Mouse (Mus musculus) telencephalon, adult 2 months (tissue): ENCODE data around the gene Tnf.

Source experiments
- DNase-seq: peaks from one replicate; pipeline ENCODE4 v3.0.0-alpha.2; 2011; ENCODE audit warnings: low read depth, low spot score

The Tnf gene

DNA sequence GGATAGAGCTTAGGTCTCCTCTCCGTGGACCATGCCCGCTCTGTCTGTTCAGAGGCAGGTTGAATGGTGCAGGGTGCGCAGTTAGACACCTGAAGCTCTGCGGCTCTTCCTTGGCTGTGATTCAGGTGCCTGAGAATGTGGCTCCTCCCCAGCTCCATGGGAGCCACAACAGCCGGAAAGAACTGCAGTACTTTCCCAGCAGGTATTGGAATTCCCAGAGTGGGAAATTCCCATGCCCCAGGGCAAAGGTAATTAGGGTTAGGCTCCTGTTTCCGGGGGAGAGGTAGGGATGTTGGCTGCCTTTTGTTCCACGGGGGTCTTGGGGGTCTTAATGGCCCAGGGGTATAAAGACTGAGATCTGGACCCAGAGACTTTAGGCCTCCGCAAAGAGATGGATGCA is 2.9 kb downstream of the Tnf start:
- no peak for DNase-seq

DNA sequence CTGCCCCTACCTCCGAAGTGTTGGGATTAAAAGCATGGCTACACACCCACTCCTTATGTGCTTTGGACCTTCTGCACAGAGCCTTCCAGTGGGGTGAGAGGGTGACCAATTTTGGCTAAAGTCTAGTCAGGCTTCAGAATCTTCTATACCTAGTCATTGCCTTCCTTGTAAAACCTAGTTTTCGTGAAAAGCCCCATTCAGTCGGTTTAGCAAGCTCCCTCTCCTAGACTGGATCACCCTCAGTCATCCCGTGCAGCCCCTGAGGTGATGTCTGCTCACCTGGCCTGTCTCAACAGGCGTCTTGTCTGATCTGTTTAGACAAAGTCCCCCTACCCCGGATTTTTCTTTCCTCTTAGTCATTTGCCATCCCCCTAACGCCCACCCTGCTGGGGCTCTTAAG is 3.8 kb downstream of the Tnf start:
- no peak for DNase-seq

DNA sequence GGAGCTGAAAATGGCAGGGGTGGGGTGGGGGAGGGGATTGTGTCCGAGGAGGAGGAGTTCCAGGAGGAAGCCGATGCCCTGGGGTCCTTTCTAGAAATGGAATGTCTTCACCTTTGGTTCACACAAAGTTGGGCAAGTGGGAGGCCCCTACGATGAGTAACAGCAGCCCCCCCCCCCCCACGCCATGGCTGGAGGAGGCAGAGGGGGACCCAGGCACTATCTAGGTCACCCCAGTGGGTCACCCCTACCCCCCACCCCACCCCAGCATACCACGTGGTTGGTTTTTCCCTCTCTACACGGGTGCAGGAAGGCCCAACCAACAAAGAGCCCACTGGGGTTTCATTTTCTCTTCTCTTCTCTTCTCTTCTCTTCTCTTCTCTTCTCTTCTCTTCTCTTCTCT is 4.7 kb downstream of the Tnf start:
- DNase-seq = no peak

DNA sequence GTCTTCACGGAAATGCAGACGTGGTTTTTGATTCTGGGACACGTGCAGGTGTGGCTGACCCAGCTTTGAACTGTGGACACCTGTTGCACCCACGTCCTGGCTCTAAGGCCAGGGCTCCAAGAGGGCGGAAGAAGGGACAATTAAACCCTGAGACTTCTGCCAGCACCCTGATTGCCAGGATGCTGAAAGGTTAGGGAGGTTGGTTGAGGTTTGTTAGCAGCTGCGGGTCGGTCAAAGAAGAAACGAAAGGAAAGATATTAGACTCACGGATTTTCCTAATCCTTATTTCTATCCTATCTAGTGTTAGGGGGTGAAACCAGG is 5.5 kb downstream of the Tnf start:
- no peak for DNase-seq

DNA sequence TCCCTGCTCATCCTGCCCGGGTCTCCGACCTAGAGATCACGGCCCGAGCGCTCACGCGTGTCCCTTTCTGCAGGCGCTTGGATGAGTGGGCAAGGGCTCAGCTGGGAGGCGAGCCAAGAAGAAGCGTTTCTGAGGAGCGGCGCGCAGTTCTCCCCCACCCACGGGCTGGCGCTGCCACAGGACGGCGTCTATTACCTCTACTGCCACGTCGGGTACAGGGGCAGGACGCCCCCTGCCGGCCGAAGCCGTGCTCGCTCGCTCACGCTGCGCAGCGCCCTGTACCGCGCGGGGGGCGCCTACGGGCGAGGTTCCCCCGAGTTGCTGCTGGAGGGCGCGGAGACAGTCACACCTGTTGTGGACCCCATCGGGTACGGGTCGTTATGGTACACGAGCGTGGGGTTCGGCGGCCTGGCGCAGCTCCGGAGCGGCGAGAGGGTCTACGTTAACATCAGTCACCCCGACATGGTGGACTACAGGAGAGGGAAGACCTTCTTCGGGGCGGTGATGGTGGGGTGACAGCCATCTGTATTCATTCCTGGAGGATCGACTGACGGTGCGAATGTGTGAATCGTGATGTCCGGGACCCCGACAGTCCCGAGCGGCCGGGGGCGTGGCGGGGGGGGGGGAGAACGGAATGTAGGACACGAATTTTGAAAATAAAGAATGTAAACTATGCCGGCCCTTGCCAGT is 6.0 kb downstream of the Tnf start:
- DNase-seq = no peak

DNA sequence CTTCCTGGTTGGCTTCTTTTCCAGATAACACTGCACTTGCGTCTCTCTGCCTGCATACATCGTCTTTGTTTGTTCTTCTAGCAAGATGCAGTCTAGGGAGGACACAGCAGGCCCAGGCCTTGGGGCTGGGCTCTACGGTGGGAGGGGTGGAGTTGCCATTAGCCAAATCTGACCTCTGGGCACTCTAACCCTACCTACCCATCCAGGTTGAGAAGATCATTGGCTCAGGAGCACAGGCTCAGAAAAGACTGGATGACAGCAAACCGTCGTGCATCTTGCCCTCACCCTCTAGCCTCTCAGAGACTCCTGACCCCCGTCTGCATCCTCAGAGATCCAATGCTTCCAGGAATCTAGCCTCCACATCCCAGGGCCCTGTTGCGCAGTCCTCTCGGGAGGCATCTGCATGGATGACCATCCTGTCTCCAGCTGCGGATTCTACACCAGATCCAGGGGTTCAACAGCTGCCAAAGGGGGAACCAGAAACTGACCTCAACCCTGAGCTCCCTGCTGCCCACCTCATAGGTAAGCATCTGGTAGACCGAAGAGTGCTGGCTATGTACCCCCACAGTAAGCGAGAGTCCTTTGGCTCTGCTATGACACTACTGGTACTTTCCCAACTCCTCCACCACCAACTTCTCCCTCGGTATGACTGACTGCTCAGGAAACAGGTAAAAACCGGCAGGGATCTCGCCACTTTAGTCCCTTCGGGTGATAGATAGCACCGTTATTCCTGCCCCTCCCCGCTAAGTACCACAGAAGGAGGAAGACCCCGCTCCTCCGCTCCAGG is 6.8 kb downstream of the Tnf start:
- no peak for DNase-seq

DNA sequence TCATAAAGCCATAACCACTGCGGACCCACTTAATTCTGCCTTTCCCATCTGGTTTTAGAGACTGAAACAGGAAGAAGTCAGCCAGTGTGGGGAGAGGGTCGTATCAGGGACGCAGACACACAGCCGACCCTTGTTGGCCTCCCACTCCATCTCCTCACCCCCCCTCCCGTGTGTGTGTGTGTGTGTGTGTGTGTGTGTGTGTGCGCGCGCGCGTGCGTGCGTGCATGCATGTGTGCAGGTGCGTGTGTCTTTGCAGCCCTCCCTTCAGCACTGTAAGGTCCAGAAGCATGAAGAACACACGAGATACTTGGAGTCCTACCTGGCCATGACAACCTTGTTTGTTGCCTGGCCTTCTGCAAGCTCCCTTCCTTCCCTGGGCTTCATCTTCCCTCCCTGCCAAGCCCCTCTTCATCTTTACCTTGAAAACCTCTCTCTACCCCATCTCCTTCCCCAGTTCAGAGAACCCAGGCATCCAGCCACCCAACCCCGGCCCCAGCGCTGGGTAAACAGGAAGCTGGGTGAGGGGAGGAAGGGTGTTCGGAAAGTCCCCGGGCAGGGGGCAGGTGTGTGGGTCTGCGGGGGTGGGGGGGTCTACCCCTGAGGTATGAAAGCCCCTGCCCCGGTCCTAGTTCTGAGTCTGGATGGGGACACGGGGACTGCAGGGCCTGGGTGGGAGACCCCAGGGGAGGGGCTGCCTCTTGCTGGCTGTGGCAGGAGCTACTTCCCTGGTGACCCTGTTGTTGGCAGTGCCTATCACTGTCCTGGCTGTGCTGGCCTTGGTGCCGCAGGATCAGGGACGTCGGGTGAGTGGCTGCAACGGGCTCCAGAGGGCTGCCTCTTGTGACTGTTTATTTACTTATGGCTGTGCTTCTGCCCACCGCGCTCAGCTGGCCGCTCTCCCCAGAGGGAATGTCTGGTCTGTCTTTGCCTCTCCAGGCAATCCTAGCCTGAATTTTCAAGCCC is 7.6 kb downstream of the Tnf start, which contains the start of gene Ltb:
Gene Ltb (plus strand): TSS at position 559 of the 963 bp plus-strand sequence.
- no peak for DNase-seq

DNA sequence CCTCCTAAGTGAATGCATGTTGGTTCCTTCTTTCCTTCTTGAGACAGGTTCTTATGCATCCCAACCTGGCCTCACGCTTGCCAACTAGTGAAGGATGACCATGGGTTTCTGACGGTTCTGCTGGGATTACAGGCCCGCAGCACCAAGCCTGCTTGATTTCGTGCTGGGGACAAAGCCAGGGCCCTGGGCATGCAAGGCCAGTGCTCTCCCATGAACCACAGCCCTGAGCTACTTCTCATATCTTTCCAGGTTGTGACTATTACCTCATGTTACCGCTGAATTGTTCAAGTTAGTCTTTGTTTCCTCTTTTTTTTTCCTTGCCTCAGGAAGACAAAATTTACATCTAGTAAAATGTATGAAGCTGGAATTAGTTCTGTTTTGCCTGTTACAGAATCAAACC is 8.9 kb downstream of the Tnf start:
- DNase-seq = no peak

DNA sequence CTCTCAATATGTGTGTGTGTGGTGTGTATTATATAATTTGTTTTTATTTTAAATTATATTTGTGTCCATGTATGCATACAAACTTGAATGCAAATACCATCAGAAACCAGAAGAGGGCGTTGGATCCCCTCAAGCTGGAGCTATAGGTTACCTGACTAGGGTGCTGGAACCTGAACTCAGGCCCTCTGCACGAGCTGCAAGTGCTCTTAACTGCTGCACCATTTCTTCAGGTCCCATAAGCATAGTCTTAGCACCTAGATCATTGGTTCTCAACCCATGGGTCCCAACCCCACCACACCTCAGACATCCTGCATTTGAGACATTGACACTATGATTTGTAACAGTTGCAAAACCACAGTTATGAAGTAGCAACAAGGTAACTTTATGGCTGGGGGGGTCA is 10.1 kb downstream of the Tnf start:
- no peak for DNase-seq

DNA sequence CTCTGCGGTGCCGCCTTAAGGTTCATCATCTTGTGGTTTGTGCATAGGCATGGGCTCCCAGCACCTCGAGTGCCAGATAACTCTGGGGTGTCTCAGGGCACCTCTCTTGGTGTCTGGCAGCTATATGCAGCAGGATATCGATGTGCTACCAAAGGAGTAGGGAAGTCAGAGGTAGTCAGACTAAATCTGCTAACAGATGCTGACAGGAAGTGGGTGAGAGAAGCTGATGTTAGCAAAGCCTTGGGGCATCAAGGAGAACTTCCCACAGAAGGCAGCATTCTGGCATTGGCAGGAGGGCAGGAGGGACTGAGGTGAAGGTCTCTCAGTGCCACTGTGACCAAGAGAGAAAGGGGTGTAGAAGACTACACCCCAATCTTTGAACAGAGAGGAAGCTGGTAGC is 11.7 kb downstream of the Tnf start:
- DNase-seq = no peak

DNA sequence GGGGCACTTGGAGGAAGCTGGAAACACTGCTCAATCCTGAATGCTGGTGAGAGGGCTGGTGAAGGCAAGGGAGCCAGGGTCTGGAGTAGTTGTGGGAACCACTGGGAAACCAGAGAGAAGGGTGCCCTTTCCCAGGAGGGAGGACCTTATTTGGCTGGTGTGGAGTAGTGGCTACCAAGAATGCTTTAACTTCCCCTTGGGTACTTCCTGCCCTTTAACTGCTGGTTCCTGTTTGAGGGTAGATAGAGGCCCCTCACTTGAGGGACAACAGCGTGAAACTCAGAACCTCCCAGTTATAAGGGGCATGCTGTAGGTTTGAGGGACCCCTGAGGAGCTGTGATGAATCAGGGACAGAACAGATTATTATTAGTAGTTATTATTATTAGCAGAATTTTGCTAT is 12.6 kb downstream of the Tnf start:
- DNase-seq = no peak

DNA sequence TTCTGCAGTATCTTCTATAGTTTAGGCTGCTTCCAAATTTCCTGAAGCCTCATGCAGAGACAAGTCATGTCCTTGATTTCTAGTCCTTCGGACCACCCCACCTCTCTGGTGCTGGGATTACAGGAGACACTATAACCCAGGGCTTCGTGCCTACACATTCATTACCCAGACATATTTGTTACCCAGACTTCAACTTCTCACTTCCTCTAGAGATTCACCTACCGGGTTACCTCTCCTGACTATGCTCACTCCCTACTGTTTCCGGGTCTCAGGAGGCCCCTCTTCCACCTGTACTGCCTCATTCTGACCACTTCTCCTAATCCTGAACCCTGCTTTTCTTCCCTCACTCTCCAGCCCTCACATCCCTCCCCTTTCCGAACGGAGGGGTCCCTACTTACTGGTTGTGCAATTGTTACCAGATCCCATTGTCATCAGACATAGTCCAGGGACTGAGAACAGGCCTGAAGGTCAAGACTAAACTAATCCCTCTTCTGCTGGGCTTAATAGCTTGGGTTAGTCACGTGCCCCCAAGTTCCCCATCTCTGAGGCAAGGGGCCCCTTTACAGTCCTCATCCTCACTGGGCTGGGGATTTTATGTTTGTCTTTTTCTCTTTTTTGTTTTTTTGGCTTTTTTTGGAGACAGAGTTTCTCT is 13.7 kb downstream of the Tnf start, which contains the start of gene Lst1:
Gene Lst1 (minus strand): TSS at position 481 of the 652 bp plus-strand sequence.
- DNase-seq = no peak

DNA sequence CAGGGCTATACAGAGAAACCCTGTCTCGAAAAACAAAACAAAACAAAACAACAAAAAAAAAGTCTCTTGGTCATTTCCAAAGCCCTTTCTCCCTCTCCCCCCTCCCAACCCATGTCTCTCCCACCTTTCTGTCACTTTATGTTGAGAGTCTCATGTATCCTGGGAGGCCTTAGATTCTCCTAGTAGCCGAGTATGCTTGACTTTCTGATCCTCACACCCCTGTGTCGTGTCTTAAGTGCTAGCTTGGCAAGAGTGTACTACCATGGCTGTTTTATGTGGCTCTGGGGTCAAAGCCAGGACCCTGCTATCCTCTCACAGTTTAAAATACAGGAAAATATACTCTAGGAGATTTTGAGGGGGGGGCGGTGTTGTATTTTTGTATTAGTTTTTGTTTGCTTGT is 14.5 kb downstream of the Tnf start:
- no peak for DNase-seq

DNA sequence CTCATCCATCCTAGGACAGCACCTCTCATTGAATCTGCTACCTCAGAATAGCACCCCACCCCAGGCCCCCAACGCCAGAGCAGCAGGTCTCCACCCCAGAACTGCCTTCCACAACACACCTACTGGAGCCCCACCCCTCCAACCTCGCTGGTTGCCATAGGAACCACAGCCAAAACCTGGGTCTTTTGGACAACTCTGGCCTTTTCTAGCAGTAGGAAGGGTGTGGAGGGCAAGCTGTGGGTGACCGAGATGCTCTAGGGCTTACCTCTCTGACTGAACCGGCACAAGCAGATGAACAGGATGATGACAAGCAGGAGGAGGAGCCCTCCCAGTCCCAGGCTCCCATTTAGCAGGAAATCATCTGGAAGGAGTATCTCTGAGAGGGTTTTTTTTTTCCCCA is 15.1 kb downstream of the Tnf start:
- no peak for DNase-seq

DNA sequence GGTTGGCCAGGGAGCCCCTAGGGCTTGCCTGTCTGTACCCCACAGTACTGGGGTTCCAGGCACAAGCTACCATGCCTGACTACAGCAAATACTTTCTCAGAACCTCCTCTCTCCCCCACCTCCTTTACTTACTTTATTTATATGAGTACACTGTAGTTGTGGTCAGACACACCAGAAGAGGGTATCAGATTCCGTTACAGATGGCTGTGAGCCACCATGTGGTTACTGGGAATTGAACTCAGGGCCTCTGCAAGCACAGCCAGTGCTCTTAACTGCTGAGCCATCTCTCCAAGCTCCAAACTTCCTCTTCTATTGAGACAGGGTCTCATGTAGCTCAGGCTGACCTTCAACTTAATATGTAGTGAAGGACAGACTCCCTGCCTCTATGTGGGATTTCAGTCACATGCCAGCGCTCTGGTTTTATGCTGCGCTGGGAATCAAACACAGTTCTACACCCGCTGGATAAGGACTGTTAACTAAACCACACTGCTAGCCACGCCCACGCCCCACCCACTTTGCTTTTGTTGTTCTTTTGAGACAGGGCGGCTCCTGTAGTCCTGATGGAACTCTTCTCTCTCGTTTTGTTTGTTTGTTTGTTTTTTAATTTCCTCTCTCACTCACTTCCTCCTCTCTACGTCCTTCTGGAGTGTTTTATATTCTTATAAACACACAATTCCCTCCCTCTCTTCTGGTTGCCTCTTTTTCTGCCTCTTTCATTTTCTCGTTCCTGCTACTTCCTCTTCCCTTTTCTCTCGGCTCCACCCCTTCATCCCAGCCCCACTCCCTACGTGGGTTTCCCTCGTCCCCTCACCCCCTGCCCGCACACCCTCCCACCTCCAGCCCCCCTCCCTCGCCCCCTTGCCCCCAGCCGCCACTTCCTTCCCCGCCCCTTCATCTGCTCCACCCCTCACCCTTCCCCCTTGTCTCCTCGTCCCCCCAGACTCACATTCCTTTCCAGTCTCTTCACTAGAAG is 15.9 kb downstream of the Tnf start:
- no peak for DNase-seq

DNA sequence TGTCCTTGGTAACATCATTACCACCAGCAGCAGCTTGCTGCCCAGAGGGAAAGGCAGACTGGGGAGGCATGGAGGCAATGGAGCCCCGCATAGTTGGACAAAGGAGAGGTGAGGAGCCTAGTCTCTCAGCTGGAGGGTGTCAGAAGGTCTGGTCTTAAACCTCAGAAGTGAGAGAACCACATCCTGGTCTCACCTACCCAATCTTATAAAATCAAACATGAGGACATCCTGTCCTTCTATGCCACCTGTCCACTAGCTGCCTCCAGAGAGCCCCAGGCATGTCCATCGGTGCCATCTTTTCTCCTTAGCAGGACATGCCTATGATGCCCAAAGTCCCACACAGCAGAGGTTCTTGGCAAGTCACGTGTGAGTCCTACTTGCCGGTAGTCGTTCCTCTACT is 21.7 kb downstream of the Tnf start:
- DNase-seq = no peak

DNA sequence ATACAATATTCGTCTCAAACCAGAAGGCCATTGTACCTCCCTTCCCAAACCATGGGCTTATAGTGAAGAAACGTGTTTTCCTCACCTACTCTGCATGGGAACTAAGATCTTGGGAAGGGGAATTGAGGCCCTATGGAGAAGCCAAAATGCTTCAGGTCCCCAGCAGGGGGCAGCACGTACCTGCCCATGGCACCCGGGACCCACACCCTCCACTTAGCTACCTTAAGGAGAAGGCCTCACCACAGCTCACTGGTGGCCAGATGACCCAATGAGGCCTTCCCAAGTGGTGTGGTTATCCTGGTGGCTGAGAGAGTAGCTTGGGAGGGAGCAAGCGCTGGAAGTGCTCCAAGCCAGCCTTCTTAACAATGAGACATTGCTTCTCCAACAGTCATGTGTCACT is 23.3 kb downstream of the Tnf start:
- DNase-seq = no peak

DNA sequence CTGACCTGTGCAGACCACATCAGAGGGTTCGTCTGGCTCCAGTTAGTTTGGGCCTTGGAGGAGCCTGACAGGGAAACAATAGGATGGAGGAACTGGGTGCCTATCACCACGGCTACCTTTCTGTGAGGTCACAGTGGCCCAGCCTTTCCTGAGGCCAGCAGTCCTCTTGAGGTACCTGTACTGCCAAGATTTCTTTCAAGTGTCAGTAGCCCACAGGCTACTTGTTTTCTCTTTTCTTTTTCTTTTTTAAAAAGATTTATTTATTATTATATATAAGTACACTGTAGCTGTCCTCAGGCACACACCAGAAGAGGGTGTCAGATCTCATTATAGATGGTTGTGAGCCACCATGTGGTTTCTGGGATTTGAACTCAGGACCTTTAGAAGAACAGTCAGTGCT is 25.8 kb downstream of the Tnf start, which contains the start of gene Aif1:
Gene Aif1 (minus strand): TSS at position 101 of the 400 bp plus-strand sequence.
- DNase-seq = no peak

DNA sequence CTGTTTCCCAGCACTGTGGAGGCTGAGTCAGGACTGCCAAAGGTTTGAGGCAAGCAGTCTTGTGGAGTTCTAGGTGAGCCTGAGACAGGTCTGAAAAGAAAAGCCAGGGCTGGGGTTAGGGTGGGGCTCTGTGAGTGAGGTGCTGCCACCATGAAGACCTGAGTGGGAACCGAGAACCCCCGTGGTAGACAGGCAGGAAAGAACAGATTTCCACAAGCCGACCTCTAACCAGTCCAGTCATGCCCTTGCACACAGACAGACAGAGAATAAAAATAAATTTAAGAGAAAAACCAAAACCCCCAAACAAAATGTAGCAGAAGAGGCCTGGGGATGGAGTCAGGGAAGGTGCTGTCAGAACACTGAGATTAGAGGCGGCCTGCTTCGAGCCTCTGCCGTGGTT is 26.4 kb downstream of the Tnf start:
- DNase-seq = no peak

DNA sequence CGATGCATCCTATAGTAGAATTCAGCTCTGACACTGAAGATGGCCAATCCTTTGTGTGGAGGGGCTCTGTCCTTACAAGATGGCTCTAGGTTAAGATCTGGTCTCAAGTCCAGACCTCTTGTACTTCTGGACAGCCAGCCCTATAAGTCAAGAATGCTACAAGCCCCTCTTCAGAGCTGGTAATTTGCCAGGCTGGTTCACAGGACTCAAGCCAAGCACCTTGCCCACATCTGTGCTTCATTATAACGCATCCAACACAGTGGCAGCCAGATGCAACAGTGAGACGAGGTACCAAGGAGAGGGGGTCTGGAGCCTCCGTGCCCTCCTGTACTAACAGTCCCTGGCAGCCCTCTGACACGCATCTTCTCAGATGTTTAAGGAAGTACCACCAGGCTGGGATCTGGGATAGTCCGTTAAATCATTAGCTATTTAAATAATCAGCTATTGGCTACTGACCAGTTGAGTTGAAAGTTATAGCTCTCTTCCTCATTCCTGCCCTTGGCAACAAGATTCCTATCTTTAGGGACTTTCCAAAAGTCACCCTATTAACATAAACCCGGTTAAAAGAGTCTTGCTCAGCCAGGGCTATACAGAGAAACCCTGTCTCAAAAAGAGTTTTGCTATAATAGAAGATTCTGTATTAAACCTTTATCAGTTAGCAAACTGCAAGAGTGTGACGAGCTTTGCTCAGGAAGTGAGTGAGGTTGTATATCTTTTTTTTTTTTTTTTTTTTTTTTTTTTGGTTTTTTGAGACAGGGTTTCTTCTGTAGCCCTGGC is 27.4 kb downstream of the Tnf start:
- no peak for DNase-seq
